17 mouse cellular contexts compared by ENCODE assay signal in genomic region chr7:142279291-142279690, GRCm38 (mm10). TPM values are rescaled to one million over a fixed set of nuclear protein-coding genes. Genes with fewer than 3 reads are reported as not detected.
"Had no signal": no experiment of that assay in that cellular context is flagged by ENCODE, and none has a peak within 500 bp of the region (broad histone marks: within the 10 kb centered on the region; RNA-seq: fewer than 3 reads in every experiment).

No protein-coding gene starts in this region.

RNA-seq across cellular contexts. Expression of gene Gm4559, which starts 5.1 kb away (rescaled TPM):
- total RNA-seq: layer of hippocampus, postnatal 14 days; left cerebral cortex, postnatal 25 days; megakaryocyte progenitor cell, adult 5-6 weeks; megakaryocyte-erythroid progenitor cell, adult 5-6 weeks had no signal
- polyA plus RNA-seq: kidney, adult 2 months; kidney, embryonic 14.5 days; limb, embryonic 10.5 days; limb, embryonic 13.5 days; liver, embryonic 12.5 days; liver, embryonic 16.5 days; lung, embryonic 15.5 days; midbrain, embryonic 11.5 days; midbrain, embryonic 14.5 days; neural tube, embryonic 12.5 days; neural tube, embryonic 15.5 days; stomach, embryonic 14.5 days; thymus, postnatal 0 days had no signal

RNA-seq across cellular contexts. Expression of gene Krtap5-1, which starts 17.6 kb away (rescaled TPM):
- total RNA-seq: layer of hippocampus, postnatal 14 days; left cerebral cortex, postnatal 25 days; megakaryocyte progenitor cell, adult 5-6 weeks; megakaryocyte-erythroid progenitor cell, adult 5-6 weeks had no signal
- polyA plus RNA-seq: kidney, adult 2 months; kidney, embryonic 14.5 days; limb, embryonic 10.5 days; limb, embryonic 13.5 days; liver, embryonic 12.5 days; liver, embryonic 16.5 days; lung, embryonic 15.5 days; midbrain, embryonic 11.5 days; midbrain, embryonic 14.5 days; neural tube, embryonic 12.5 days; neural tube, embryonic 15.5 days; stomach, embryonic 14.5 days; thymus, postnatal 0 days had no signal

RNA-seq across cellular contexts. Expression of gene Gm2431, which starts 21.1 kb away (rescaled TPM):
- total RNA-seq: layer of hippocampus, postnatal 14 days; left cerebral cortex, postnatal 25 days; megakaryocyte progenitor cell, adult 5-6 weeks; megakaryocyte-erythroid progenitor cell, adult 5-6 weeks had no signal
- polyA plus RNA-seq: kidney, adult 2 months; kidney, embryonic 14.5 days; limb, embryonic 10.5 days; limb, embryonic 13.5 days; liver, embryonic 12.5 days; liver, embryonic 16.5 days; lung, embryonic 15.5 days; midbrain, embryonic 11.5 days; midbrain, embryonic 14.5 days; neural tube, embryonic 12.5 days; neural tube, embryonic 15.5 days; stomach, embryonic 14.5 days; thymus, postnatal 0 days had no signal

RNA-seq across cellular contexts. Expression of gene Krtap5-4, which starts 24.1 kb away (rescaled TPM):
- total RNA-seq: layer of hippocampus, postnatal 14 days; left cerebral cortex, postnatal 25 days; megakaryocyte progenitor cell, adult 5-6 weeks; megakaryocyte-erythroid progenitor cell, adult 5-6 weeks had no signal
- polyA plus RNA-seq: kidney, adult 2 months; kidney, embryonic 14.5 days; limb, embryonic 10.5 days; limb, embryonic 13.5 days; liver, embryonic 12.5 days; liver, embryonic 16.5 days; lung, embryonic 15.5 days; midbrain, embryonic 11.5 days; midbrain, embryonic 14.5 days; neural tube, embryonic 12.5 days; neural tube, embryonic 15.5 days; stomach, embryonic 14.5 days; thymus, postnatal 0 days had no signal

RNA-seq across cellular contexts. Expression of gene Gm40460, which starts 38.4 kb away (rescaled TPM):
- total RNA-seq: layer of hippocampus, postnatal 14 days; left cerebral cortex, postnatal 25 days; megakaryocyte progenitor cell, adult 5-6 weeks; megakaryocyte-erythroid progenitor cell, adult 5-6 weeks had no signal
- polyA plus RNA-seq: kidney, adult 2 months; kidney, embryonic 14.5 days; limb, embryonic 10.5 days; limb, embryonic 13.5 days; liver, embryonic 12.5 days; liver, embryonic 16.5 days; lung, embryonic 15.5 days; midbrain, embryonic 11.5 days; midbrain, embryonic 14.5 days; neural tube, embryonic 12.5 days; neural tube, embryonic 15.5 days; stomach, embryonic 14.5 days; thymus, postnatal 0 days had no signal
